Mouse (Mus musculus) kidney, embryonic 14.5 days (tissue): Measurements from ENCODE around the gene Rab37. TPM values are rescaled to one million over a fixed set of nuclear protein-coding genes. Genes with fewer than 3 reads are reported as not detected.

Source experiments
- ATAC-seq: fragments of 200-750 bp; cut with Nextera tagmentation; 2 replicates; pipeline ENCODE4 v1.8.0; 2017; ENCODE audit warnings: moderate number of reproducible peaks, mild to moderate bottlenecking, moderate TSS enrichment, moderate library complexity; ENCODE audit not compliant: low FRiP score, low TSS enrichment
- H3K27ac ChIP-seq: fragments of 300-500 bp; sonication (generic); 2 replicates; pipeline ENCODE4 v1.5.1; 2014; ENCODE audit warnings: low read depth, mild to moderate bottlenecking, low read length, moderate library complexity, mixed read lengths
- H3K27me3 ChIP-seq: fragments of 300-500 bp; sonication (generic); 2 replicates; pipeline ENCODE4 v1.6.1; 2014; ENCODE audit warnings: mild to moderate bottlenecking, low read length; ENCODE audit not compliant: control insufficient read depth, insufficient read depth
- H3K36me3 ChIP-seq: fragments of 300-500 bp; sonication (generic); 2 replicates; pipeline ENCODE4 v1.6.1; 2014; ENCODE audit warnings: low read length, mixed read lengths; ENCODE audit not compliant: control insufficient read depth, insufficient read depth
- H3K4me1 ChIP-seq: fragments of 300-500 bp; sonication (generic); 2 replicates; pipeline ENCODE4 v1.6.1; 2014; ENCODE audit warnings: low read length, mixed read lengths; ENCODE audit not compliant: control insufficient read depth, insufficient read depth
- H3K4me2 ChIP-seq: fragments of 300-500 bp; sonication (generic); replicated peaks from 2 replicates; pipeline ENCODE4 v1.6.1; 2014; ENCODE audit warnings: low read depth, mild to moderate bottlenecking, low read length
- H3K4me3 ChIP-seq: fragments of 300-500 bp; sonication (generic); 2 replicates; pipeline ENCODE4 v1.5.1; 2014; ENCODE audit warnings: mild to moderate bottlenecking, low read length
- H3K9ac ChIP-seq: fragments of 300-500 bp; sonication (generic); 2 replicates; pipeline ENCODE4 v1.6.1; 2014; ENCODE audit warnings: low read depth, mild to moderate bottlenecking, low read length, moderate library complexity
- H3K9me3 ChIP-seq: fragments of 300-500 bp; sonication (generic); 2 replicates; pipeline ENCODE4 v1.6.1; 2016; ENCODE audit warnings: low read length; ENCODE audit not compliant: control insufficient read depth
- WGBS: fragments of 180-500 bp; shearing (Covaris S2); extraction: QIAGEN DNeasy Blood & Tissue Kit; methylation state at CpG from one replicate; pipeline ENCODE4 v1.1.7; 2014; 5-methylcytosine and 5-hydroxymethylcytosine counted together
- polyA plus RNA-seq: library from polyadenylated mRNA; unstranded; fragments of >200 nt; fragmentation: Nextera tagmentation; extraction: Ambion mirVana; gene quantifications from 2 replicates; pipeline ENCODE4 v1.2.1, GENCODE M21; 2014

The Rab37 gene
- polyA plus RNA-seq, 1 experiment from 2014 or later: 0.96 TPM

GRCm38 (mm10) chr11:115138597-115139262 lies 47.5 kb downstream of the Rab37 start:
- H3K4me3 ChIP-seq: no peak overlapping the region

GRCm38 (mm10) chr11:115141970-115142369 lies 50.7 kb downstream of the Rab37 start:
- 78% methylated on average over 2 of the region's 2 CpGs for WGBS
- Histone ChIP-seq H3K27ac (no peak overlapping the region), H3K4me1 (no peaks in the 10 kb centered on the region), H3K4me3 (no peak overlapping the region), H3K9me3 (no peaks in the 10 kb centered on the region), H3K36me3 (no peaks in the 10 kb centered on the region), H3K27me3 (no peaks in the 10 kb centered on the region), H3K9ac (no peak overlapping the region), H3K4me2 (no peak overlapping the region)
- no peak for ATAC-seq

More at GRCm38 (mm10) chr11:115138597-115139262, 47.5 kb downstream of the Rab37 start:
- H3K4me2 ChIP-seq: no peak overlapping the region
- no peak overlapping the region for H3K9ac ChIP-seq
- H3K27ac ChIP-seq: no peak overlapping the region
- H3K9me3 ChIP-seq: no peaks in the 10 kb centered on the region
- no peaks in the 10 kb centered on the region for H3K27me3 ChIP-seq
- H3K36me3 ChIP-seq: no peaks in the 10 kb centered on the region
- no peaks in the 10 kb centered on the region for H3K4me1 ChIP-seq
- 82% methylated on average over 5 of the region's 5 CpGs for WGBS
- ATAC-seq: no peak

- WGBS: 87% methylated on average over 4 of the region's 4 CpGs
Observed at GRCm38 (mm10) chr11:115147813-115148212, 56.6 kb downstream of the Rab37 start.

GRCm38 (mm10) chr11:115150741-115151254 lies 59.6 kb downstream of the Rab37 start:
- H3K27ac ChIP-seq: no peak overlapping the region
- no peak for ATAC-seq
- peaks cover 2% of the 10 kb centered on the region; the same call in 1 of the 2 replicates for H3K9me3 ChIP-seq
- no peaks in the 10 kb centered on the region for H3K36me3 ChIP-seq
- 59% methylated on average over 6 of the region's 6 CpGs for WGBS
- H3K9ac ChIP-seq: no peak overlapping the region
- H3K27me3 ChIP-seq: peaks cover 12% of the 10 kb centered on the region
- no peaks in the 10 kb centered on the region; the same call in 1 of the 2 replicates for H3K4me1 ChIP-seq
- no peak overlapping the region for H3K4me2 ChIP-seq
- no peak overlapping the region for H3K4me3 ChIP-seq

More at GRCm38 (mm10) chr11:115147813-115148212, 56.6 kb downstream of the Rab37 start:
- Histone ChIP-seq H3K9ac (no peak overlapping the region), H3K36me3 (no peaks in the 10 kb centered on the region), H3K4me1 (no peaks in the 10 kb centered on the region), H3K27ac (no peak overlapping the region), H3K9me3 (peaks cover 2% of the 10 kb centered on the region; the same call in 1 of the 2 replicates), H3K4me3 (no peak overlapping the region), H3K4me2 (no peak overlapping the region), H3K27me3 (0 out of 2 replicates have a peak, but pooled peaks cover 3% of the 10 kb centered on the region)
- ATAC-seq: no peak

GRCm38 (mm10) chr11:115151755-115152429 lies 60.7 kb downstream of the Rab37 start:
- peaks cover 12% of the 10 kb centered on the region for H3K27me3 ChIP-seq
- ATAC-seq: peak; percentile 59
- H3K4me1 ChIP-seq: no peaks in the 10 kb centered on the region; the same call in 1 of the 2 replicates
- peak overlapping the region; percentile 26 for H3K4me3 ChIP-seq
- H3K27ac ChIP-seq: no peak overlapping the region
- 8% methylated on average over 15 of the region's 15 CpGs for WGBS
- no peaks in the 10 kb centered on the region for H3K36me3 ChIP-seq
- H3K9ac ChIP-seq: 0 out of 2 replicates have a peak overlapping the region, but pooled peaks have one; percentile 14
- peak overlapping the region; percentile 36 for H3K4me2 ChIP-seq
- peaks cover 2% of the 10 kb centered on the region; the same call in 1 of the 2 replicates for H3K9me3 ChIP-seq

- H3K9me3 ChIP-seq: peaks cover 2% of the 10 kb centered on the region; the same call in 1 of the 2 replicates
- H3K27ac ChIP-seq: no peak overlapping the region
- H3K27me3 ChIP-seq: peaks cover 9% of the 10 kb centered on the region
- no peak overlapping the region for H3K4me3 ChIP-seq
- peaks cover 3% of the 10 kb centered on the region; the same call in 1 of the 2 replicates for H3K4me1 ChIP-seq
- ATAC-seq: no peak
- 75% methylated on average over 9 of the region's 9 CpGs for WGBS
- no peak overlapping the region for H3K4me2 ChIP-seq
- H3K36me3 ChIP-seq: no peaks in the 10 kb centered on the region
- H3K9ac ChIP-seq: no peak overlapping the region
Observed at GRCm38 (mm10) chr11:115153088-115153487, 61.9 kb downstream of the Rab37 start.

- WGBS: 1% methylated on average over 35 of the region's 35 CpGs
- Histone ChIP-seq H3K36me3 (no peaks in the 10 kb centered on the region), H3K9ac (no peak overlapping the region), H3K27ac (no peak overlapping the region), H3K27me3 (peaks cover 9% of the 10 kb centered on the region), H3K4me3 (peak overlapping the region; percentile 28), H3K4me2 (peak overlapping the region; percentile 43), H3K9me3 (peaks cover 2% of the 10 kb centered on the region; the same call in 1 of the 2 replicates), H3K4me1 (peaks cover 9% of the 10 kb centered on the region; the same call in 1 of the 2 replicates)
- peak; percentile 72 for ATAC-seq
Observed at GRCm38 (mm10) chr11:115153699-115154292, 62.6 kb downstream of the Rab37 start.

- Histone ChIP-seq H3K36me3 (no peaks in the 10 kb centered on the region), H3K4me2 (no peak overlapping the region), H3K4me3 (no peak overlapping the region), H3K4me1 (peaks cover 9% of the 10 kb centered on the region; the same call in 1 of the 2 replicates), H3K9me3 (no peaks in the 10 kb centered on the region), H3K27me3 (peaks cover 9% of the 10 kb centered on the region), H3K9ac (no peak overlapping the region; the same call in 1 of the 2 replicates), H3K27ac (no peak overlapping the region)
- ATAC-seq: no peak
- 0% methylated on average over 5 of the region's 5 CpGs for WGBS
Observed at GRCm38 (mm10) chr11:115155053-115155634, 63.9 kb downstream of the Rab37 start.
